Mouse (Mus musculus) layer of hippocampus, adult 18-20 months (tissue): ENCODE results near the gene Olfr110. TPM values are rescaled to one million over a fixed set of nuclear protein-coding genes. Genes with fewer than 3 reads are reported as not detected.
A peak's percentile ranks its signal among the peaks of the same experiment; 100 is the strongest.
"Not testable (repeated sequence)": the region's sequence is repeated elsewhere in the genome, so short reads cannot be mapped to it uniquely, and the experiment has no call there.

ENCODE experiments used
- DNase-seq, 2 experiments: peaks; one replicate each; pipeline ENCODE4 v3.0.0; 2022; ENCODE audit warnings: low spot score in 2 of 2
- long read RNA-seq: library from polyadenylated mRNA; stranded (forward); transcript quantifications from one replicate; pipeline ENCODE4 v2.0.0, GENCODE M21; 2021
- total RNA-seq, 2 experiments: library from RNA; stranded (reverse); gene quantifications; 2 replicates each; pipeline ENCODE4 v1.2.3; 2021

Olfr110 gene
- total RNA-seq, result not detected
- long read RNA-seq, result 0 reads

- peak in 1 of 2 experiments; percentile 0 for DNase-seq
These were observed at the start of gene Olfr110 for GRCm38 (mm10) chr17:37491930-37492518. Olfr110 (plus strand) TSS chr17:37492468.

- DNase-seq, result no peak
These were observed 47.1 kb upstream of the Olfr110 start, which contains the start of gene Olfr108 for GRCm38 (mm10) chr17:37445180-37445579. Olfr108 (plus strand) TSS chr17:37445480.

GRCm38 (mm10) chr17:37458616-37459015 lies 33.7 kb upstream of the Olfr110 start, which contains the start of gene Olfr109:
Olfr109 (plus strand) TSS chr17:37458916.
- DNase-seq, result no peak

- DNase-seq, result no peak
These were observed 8.8 kb upstream of the Olfr110 start, which contains the start of gene H2-M2 for GRCm38 (mm10) chr17:37483452-37483851. H2-M2 (minus strand) TSS chr17:37483552.

- DNase-seq, result no peak
These were observed 15.5 kb downstream of the Olfr110 start, which contains the start of gene Olfr111 for GRCm38 (mm10) chr17:37507730-37508129. Olfr111 (plus strand) TSS chr17:37508030.

- not testable (repeated sequence) for DNase-seq
These were observed 32.3 kb downstream of the Olfr110 start for GRCm38 (mm10) chr17:37524612-37525011.

GRCm38 (mm10) chr17:37525427-37525826 lies 33.2 kb downstream of the Olfr110 start:
- not testable (repeated sequence) for DNase-seq

- no peak for DNase-seq
These were observed 42.9 kb downstream of the Olfr110 start for GRCm38 (mm10) chr17:37535173-37535572.

- not testable (repeated sequence) for DNase-seq
These were observed 46.1 kb downstream of the Olfr110 start for GRCm38 (mm10) chr17:37538416-37538815.

- DNase-seq, result no peak
These were observed 49.3 kb downstream of the Olfr110 start for GRCm38 (mm10) chr17:37541454-37542119.

GRCm38 (mm10) chr17:37543800-37544435 lies 51.6 kb downstream of the Olfr110 start:
- DNase-seq, result no peak

Other genes starting within 250 kb of the Olfr110 start
- not detected for gene Olfr98, start 228.7 kb upstream of the Olfr110 start, total RNA-seq
- 1 to 10 TPM; 2.6 to 2.8 TPM for gene H2-M3, start 222.2 kb upstream of the Olfr110 start, total RNA-seq
- gene Olfr99, start 209.0 kb upstream of the Olfr110 start, total RNA-seq, result not detected
- not detected for gene Olfr101, start 188.2 kb upstream of the Olfr110 start, total RNA-seq
- gene Olfr102, start 175.4 kb upstream of the Olfr110 start, total RNA-seq, result not detected
- not detected for gene Olfr103, start 152.8 kb upstream of the Olfr110 start, total RNA-seq
- not detected for gene Olfr104-ps, start 132.9 kb upstream of the Olfr110 start, total RNA-seq
- gene Olfr105-ps, start 113.4 kb upstream of the Olfr110 start, total RNA-seq, result not detected
- not detected for gene Olfr106-ps, start 102.1 kb upstream of the Olfr110 start, total RNA-seq
- gene Olfr107, start 93.2 kb upstream of the Olfr110 start, total RNA-seq, result not detected
- not detected for gene Olfr108, start 47.0 kb upstream of the Olfr110 start, total RNA-seq
- not detected for gene Olfr109, start 33.6 kb upstream of the Olfr110 start, total RNA-seq
- not detected for gene H2-M2, start 8.9 kb upstream of the Olfr110 start, total RNA-seq
- gene Olfr111, start 15.6 kb downstream of the Olfr110 start, total RNA-seq, result not detected
- not detected for gene Olfr112, start 77.0 kb downstream of the Olfr110 start, total RNA-seq
- not detected for gene Olfr113, start 85.2 kb downstream of the Olfr110 start, total RNA-seq
- gene Olfr114, start 100.3 kb downstream of the Olfr110 start, total RNA-seq, result not detected
- gene Olfr115, start 134.6 kb downstream of the Olfr110 start, total RNA-seq, result not detected
- not detected for gene Olfr116, start 134.7 kb downstream of the Olfr110 start, total RNA-seq
- gene Olfr117, start 171.3 kb downstream of the Olfr110 start, total RNA-seq, result not detected
- not detected for gene Olfr118, start 174.5 kb downstream of the Olfr110 start, total RNA-seq
- gene Olfr119, start 204.1 kb downstream of the Olfr110 start, total RNA-seq, result not detected
- not detected for gene Olfr120, start 229.3 kb downstream of the Olfr110 start, total RNA-seq